Mouse (Mus musculus) bone marrow, adult 2 months (tissue): Measurements from ENCODE around the gene Pld1. TPM values are rescaled to one million over a fixed set of nuclear protein-coding genes. Genes with fewer than 3 reads are reported as not detected.

ENCODE experiments used
- H3K27ac ChIP-seq: fragments of 200-500 bp; 2 replicates; pipeline ENCODE4 v1.5.1; 2012; ENCODE audit warnings: low read depth, mild to moderate bottlenecking, control low read depth, inconsistent platforms, low read length; ENCODE audit not compliant: control insufficient read depth, poor library complexity, insufficient read depth
- H3K4me1 ChIP-seq: fragments of 200-500 bp; 2 replicates; pipeline ENCODE4 v1.6.1; 2011; ENCODE audit warnings: low read length; ENCODE audit not compliant: control insufficient read depth, insufficient read depth
- H3K4me3 ChIP-seq: fragments of 200-500 bp; replicated peaks from 2 replicates; pipeline ENCODE3; 2011; ENCODE audit warnings: mild to moderate bottlenecking, low read depth, low read length, control low read depth; ENCODE audit not compliant: control insufficient read depth
- CTCF ChIP-seq: fragments of 200-500 bp; IDR thresholded peaks from 2 replicates; pipeline ENCODE4 v1.5.1; 2011; ENCODE audit warnings: low read length, control low read depth; ENCODE audit not compliant: control insufficient read depth, insufficient read depth
- POLR2A ChIP-seq: fragments of 200-500 bp; IDR thresholded peaks from 2 replicates; pipeline ENCODE4 v1.6.1; 2011; ENCODE audit warnings: low read depth, mild to moderate bottlenecking, control low read depth, low read length, borderline replicate concordance; ENCODE audit not compliant: control insufficient read depth
- WGBS: fragments of 180-500 bp; shearing (Covaris S2); methylation state at CpG from one replicate; pipeline ENCODE4 v1.1.7; 2018; 5-methylcytosine and 5-hydroxymethylcytosine counted together
- polyA plus RNA-seq: library from polyadenylated mRNA; stranded (reverse); fragments of >200 nt; gene quantifications from 2 replicates; pipeline ENCODE4 v1.2.4, GENCODE M21; 2011; ENCODE audit warnings: low replicate concordance; ENCODE audit not compliant: missing spikeins, insufficient read depth, insufficient read length

Gene Pld1
- polyA plus RNA-seq, 1 experiment, result 5.7 TPM

GRCm38 (mm10) chr3:28026876-28027275 lies 88.4 kb downstream of the Pld1 start:
- no peak overlapping the region for H3K27ac ChIP-seq
- H3K4me3 ChIP-seq, result no peak overlapping the region
- no peak for TF ChIP-seq CTCF
- no peak for TF ChIP-seq POLR2A
- no peaks in the 10 kb centered on the region; the same call in 1 of the 2 replicates for H3K4me1 ChIP-seq
- WGBS, result 68% methylated on average over 3 of the region's 3 CpGs

GRCm38 (mm10) chr3:28028456-28028855 lies 90.0 kb downstream of the Pld1 start:
- 89% methylated on average over 10 of the region's 10 CpGs for WGBS
- TF ChIP-seq POLR2A (no peak), CTCF (no peak)
- H3K4me1 ChIP-seq, result no peaks in the 10 kb centered on the region; the same call in 1 of the 2 replicates
- no peak overlapping the region for H3K4me3 ChIP-seq
- H3K27ac ChIP-seq, result no peak overlapping the region

- H3K4me3 ChIP-seq, result no peak overlapping the region
- H3K4me1 ChIP-seq, result no peaks in the 10 kb centered on the region; the same call in 1 of the 2 replicates
- H3K27ac ChIP-seq, result no peak overlapping the region
- TF ChIP-seq CTCF, result no peak
- TF ChIP-seq POLR2A, result no peak
- WGBS, result 84% methylated on average over 5 of the region's 5 CpGs
Observed at GRCm38 (mm10) chr3:28030860-28031259, 92.4 kb downstream of the Pld1 start.

- no peak for TF ChIP-seq CTCF
- TF ChIP-seq POLR2A, result no peak
- H3K4me3 ChIP-seq, result no peak overlapping the region
Observed at GRCm38 (mm10) chr3:28031643-28032243, 93.2 kb downstream of the Pld1 start.

GRCm38 (mm10) chr3:28033898-28034297 lies 95.4 kb downstream of the Pld1 start:
- WGBS, result 92% methylated on average over 3 of the region's 3 CpGs
- no peak overlapping the region for H3K27ac ChIP-seq
- TF ChIP-seq POLR2A, result no peak
- TF ChIP-seq CTCF, result no peak
- no peaks in the 10 kb centered on the region for H3K4me1 ChIP-seq
- H3K4me3 ChIP-seq, result no peak overlapping the region

More at GRCm38 (mm10) chr3:28031643-28032243, 93.2 kb downstream of the Pld1 start:
- WGBS, result 39% methylated on average over 7 of the region's 7 CpGs
- Histone ChIP-seq H3K4me1 (no peaks in the 10 kb centered on the region; the same call in 1 of the 2 replicates), H3K27ac (no peak overlapping the region)

- Histone ChIP-seq H3K4me1 (no peaks in the 10 kb centered on the region), H3K4me3 (no peak overlapping the region), H3K27ac (no peak overlapping the region)
- no peak for TF ChIP-seq CTCF
- no peak for TF ChIP-seq POLR2A
- WGBS, result 81% methylated on average over 5 of the region's 5 CpGs
Observed at GRCm38 (mm10) chr3:28034707-28035333, 96.3 kb downstream of the Pld1 start.

GRCm38 (mm10) chr3:28037320-28037932 lies 98.9 kb downstream of the Pld1 start:
- WGBS, result 75% methylated on average over 8 of the region's 8 CpGs
- H3K4me3 ChIP-seq, result no peak overlapping the region
- TF ChIP-seq POLR2A (no peak), CTCF (no peak)
- H3K4me1 ChIP-seq, result no peaks in the 10 kb centered on the region
- no peak overlapping the region for H3K27ac ChIP-seq

- Histone ChIP-seq H3K4me3 (no peak overlapping the region), H3K27ac (no peak overlapping the region), H3K4me1 (no peaks in the 10 kb centered on the region)
- TF ChIP-seq CTCF (no peak), POLR2A (no peak)
- WGBS, result 76% methylated on average over 2 of the region's 2 CpGs
Observed at GRCm38 (mm10) chr3:28038106-28038505, 99.6 kb downstream of the Pld1 start.
